Mouse (Mus musculus) liver, embryonic 14.5 days (tissue): ENCODE data around the gene Fcrl5.

Source experiments
- CTCF ChIP-seq: IDR thresholded peaks from 2 replicates; pipeline ENCODE4 v1.5.1; 2016; ENCODE audit warnings: antibody characterized with exemption, low read depth, control low read depth
- EP300 ChIP-seq: IDR thresholded peaks from 2 replicates; pipeline ENCODE4 v1.6.1; 2016; ENCODE audit warnings: antibody characterized with exemption, low read depth

- no peak for TF ChIP-seq CTCF
- no peak for TF ChIP-seq EP300
Measured at GRCm38 (mm10) chr3:87521833-87522232, 86.3 kb downstream of the Fcrl5 start.
